Comparison of ENCODE assay signal across 9 mouse cellular contexts in the genomic region with DNA sequence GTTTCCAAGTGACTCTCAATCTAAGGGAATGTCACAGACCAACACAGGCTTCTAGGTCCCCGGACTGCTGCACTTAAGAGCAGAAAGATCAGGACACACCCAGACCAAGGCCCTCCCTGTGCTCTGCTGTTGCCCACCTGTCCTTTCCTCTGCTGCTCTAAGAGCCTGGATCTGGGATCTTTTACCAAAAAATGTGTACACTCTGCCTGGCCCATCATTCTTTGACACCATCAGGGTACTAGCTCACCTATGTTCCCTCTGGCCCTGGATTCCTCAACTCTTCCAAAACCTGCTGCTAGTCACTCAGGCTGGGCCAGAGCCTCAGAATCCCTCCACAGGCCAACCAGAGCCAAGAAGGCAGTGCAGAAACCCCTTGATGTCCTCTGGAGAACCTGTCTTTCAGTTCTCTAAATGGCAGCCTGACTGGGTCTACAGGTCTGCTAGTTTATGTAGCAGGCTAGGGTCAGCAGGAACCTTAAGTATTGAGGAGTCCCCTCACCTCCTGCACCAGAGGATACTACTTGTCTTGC. TPM values are rescaled to one million over a fixed set of nuclear protein-coding genes. Genes with fewer than 3 reads are reported as not detected.
DNase-seq lines count a peak whose midpoint lies in the region; ATAC-seq and TF ChIP-seq lines count a peak whose summit lies in the region.
"Had no signal": no experiment of that assay in that cellular context is flagged by ENCODE, and none has a peak within 500 bp of the region (broad histone marks: within the 10 kb centered on the region; RNA-seq: fewer than 3 reads in every experiment).

No protein-coding gene starts in this region.

- ATAC-seq in liver, embryonic 11.5 days (replicated peaks; ENCODE audit: low FRiP score), result no peak
- no peak for ATAC-seq in forebrain, embryonic 12.5 days (ENCODE audit: low FRiP score)
- no peak for ATAC-seq in limb, embryonic 15.5 days (ENCODE audit: insufficient number of reproducible peaks, low FRiP score, low TSS enrichment, low read depth)

- 0 out of 2 replicates have a peak overlapping the region, but pooled peaks have one; percentile 5 for H3K9ac ChIP-seq in liver, adult 2 months (ENCODE audit: low read depth, low read length)
- H3K9ac ChIP-seq in liver, embryonic 11.5 days (ENCODE audit: low read depth, low read length), result no peak overlapping the region
- H3K9ac ChIP-seq in forebrain, embryonic 12.5 days, result no peak overlapping the region
- no peak overlapping the region for H3K9ac ChIP-seq in limb, embryonic 15.5 days

- H3K4me2 ChIP-seq in liver, embryonic 11.5 days, result no peak overlapping the region
- H3K4me2 ChIP-seq in forebrain, embryonic 12.5 days, result peak overlapping the region; percentile 94; the same call in 1 of the 2 replicates
- peak overlapping the region; percentile 74; the same call in 1 of the 2 replicates for H3K4me2 ChIP-seq in limb, embryonic 15.5 days

- H3K27ac ChIP-seq in cerebellum, adult 2 months (ENCODE audit: insufficient read depth, low read length), result peak overlapping the region; percentile 42; the same call in 1 of the 2 replicates
- peak overlapping the region; percentile 36; the same call in 1 of the 2 replicates for H3K27ac ChIP-seq in liver, adult 2 months (replicated peaks; ENCODE audit: insufficient read depth, low read depth, low read length)
- no peak overlapping the region for H3K27ac ChIP-seq in liver, embryonic 11.5 days (ENCODE audit: low read depth, low read length)
- no peak overlapping the region for H3K27ac ChIP-seq in forebrain, embryonic 12.5 days
- no peak overlapping the region; the same call in 1 of the 2 replicates for H3K27ac ChIP-seq in limb, embryonic 15.5 days

- no peak for TF ChIP-seq POLR2A in cerebellum, adult 2 months (IDR thresholded peaks at IDR 0.05; ENCODE audit: borderline replicate concordance, insufficient read depth, low read length)
- no peak for TF ChIP-seq POLR2A in liver, adult 2 months (IDR thresholded peaks at IDR 0.05; ENCODE audit: extremely low read depth, insufficient read depth, low read length)

- H3K4me1 ChIP-seq in cerebellum, adult 2 months (ENCODE audit: control insufficient read depth, insufficient read depth, low read length), result peaks cover 61% of the 10 kb centered on the region
- peaks cover 27% of the 10 kb centered on the region for H3K4me1 ChIP-seq in liver, adult 2 months (ENCODE audit: control insufficient read depth, insufficient read depth, low read length)
- H3K4me1 ChIP-seq in liver, embryonic 11.5 days (replicated peaks; ENCODE audit: control insufficient read depth, insufficient read depth, low read length), result peaks cover 8% of the 10 kb centered on the region
- H3K4me1 ChIP-seq in forebrain, embryonic 12.5 days, result peaks cover 43% of the 10 kb centered on the region
- H3K4me1 ChIP-seq in limb, embryonic 15.5 days, result peaks cover 63% of the 10 kb centered on the region

- no peaks in the 10 kb centered on the region for H3K9me3 ChIP-seq in liver, embryonic 11.5 days (ENCODE audit: control insufficient read depth, low read length)
- no peaks in the 10 kb centered on the region for H3K9me3 ChIP-seq in forebrain, embryonic 12.5 days
- no peaks in the 10 kb centered on the region for H3K9me3 ChIP-seq in limb, embryonic 15.5 days

- WGBS in cerebellum, adult 2 months, result 80% methylated on average over 1 of the region's 1 CpGs
- 91% methylated on average over 1 of the region's 1 CpGs for WGBS in liver, adult 2 months
- WGBS in liver, embryonic 11.5 days, result 81% methylated on average over 1 of the region's 1 CpGs
- 89% methylated on average over 1 of the region's 1 CpGs for WGBS in forebrain, embryonic 12.5 days
- WGBS in limb, embryonic 15.5 days, result 95% methylated on average over 1 of the region's 1 CpGs

- H3K36me3 ChIP-seq in liver, adult 2 months (ENCODE audit: control insufficient read depth, insufficient read depth, low read length), result peaks cover 11% of the 10 kb centered on the region
- H3K36me3 ChIP-seq in liver, embryonic 11.5 days (ENCODE audit: control insufficient read depth, insufficient read depth, low read length), result no peaks in the 10 kb centered on the region
- H3K36me3 ChIP-seq in forebrain, embryonic 12.5 days (replicated peaks), result 0 out of 2 replicates have a peak, but pooled peaks cover under 1% of the 10 kb centered on the region
- H3K36me3 ChIP-seq in limb, embryonic 15.5 days, result peaks cover 27% of the 10 kb centered on the region

- no peak overlapping the region for H3K4me3 ChIP-seq in cerebellum, adult 2 months (replicated peaks; ENCODE audit: insufficient read depth, low read depth, low read length)
- no peak overlapping the region for H3K4me3 ChIP-seq in liver, adult 2 months (ENCODE audit: insufficient read depth, low read depth, low read length)
- H3K4me3 ChIP-seq in liver, embryonic 11.5 days (ENCODE audit: low read depth, low read length), result no peak overlapping the region
- no peak overlapping the region for H3K4me3 ChIP-seq in forebrain, embryonic 12.5 days (replicated peaks)
- peak overlapping the region; percentile 97; the same call in 1 of the 2 replicates for H3K4me3 ChIP-seq in limb, embryonic 15.5 days

- no peak for TF ChIP-seq CTCF in cerebellum, adult 2 months (IDR thresholded peaks at IDR 0.05; ENCODE audit: borderline replicate concordance, insufficient read depth, low read depth, low read length)
- TF ChIP-seq CTCF in liver, adult 2 months (IDR thresholded peaks at IDR 0.05; ENCODE audit: low read depth, low read length), result no peak

- H3K79me2 ChIP-seq in liver, adult 2 months (ENCODE audit: control insufficient read depth, insufficient read depth, low read length), result peaks cover 32% of the 10 kb centered on the region

- no peaks in the 10 kb centered on the region for H3K27me3 ChIP-seq in cerebellum, adult 2 months (ENCODE audit: control insufficient read depth, insufficient read depth, low read length)
- H3K27me3 ChIP-seq in liver, adult 2 months (ENCODE audit: control insufficient read depth, insufficient read depth, low read length), result no peaks in the 10 kb centered on the region
- H3K27me3 ChIP-seq in liver, embryonic 11.5 days (replicated peaks; ENCODE audit: control insufficient read depth, insufficient read depth, low read length), result no peaks in the 10 kb centered on the region
- peaks cover 26% of the 10 kb centered on the region for H3K27me3 ChIP-seq in forebrain, embryonic 12.5 days
- no peaks in the 10 kb centered on the region for H3K27me3 ChIP-seq in limb, embryonic 15.5 days

- DNase-seq in cerebellum, adult 2 months, result peak in 1 of 2 experiments; percentile 18
- DNase-seq in cerebellum, adult 9-10 months, result no peak
- no peak for DNase-seq in liver, adult 2 months (ENCODE audit: extremely low read depth, low read depth, low spot score)
- DNase-seq in liver, embryonic 11.5 days (ENCODE audit: low spot score), result no peak
- no peak for DNase-seq in spleen, postnatal 36 days (ENCODE audit: low spot score in 2 of 2)
- DNase-seq in urinary bladder, adult 18-20 months (ENCODE audit: low spot score in 2 of 2), result no peak

RNA-seq across cellular contexts. Expression of a gene that starts 2.4 kb away (rescaled TPM):
- 91.6 and 96.5 TPM in 2 replicates for polyA plus RNA-seq in cerebellum, adult 2 months (2012; rRNA removed)
- 43.6 and 53.5 TPM in 2 replicates for total RNA-seq in liver, adult 2 months (2014; rRNA removed)
- polyA plus RNA-seq in liver, adult 2 months (2012; rRNA removed), result 111 and 125 TPM in 2 replicates
- 8.5 and 12.5 TPM in 2 replicates for polyA plus RNA-seq in liver, embryonic 11.5 days (2014; fragmentation: Nextera tagmentation; extraction: Ambion mirVana)
- polyA plus RNA-seq in forebrain, embryonic 12.5 days (2016; fragmentation: Nextera tagmentation; extraction: Ambion mirVana), result 25.0 and 25.8 TPM in 2 replicates
- polyA plus RNA-seq in limb, embryonic 15.5 days (2015; fragmentation: Nextera tagmentation; extraction: Ambion mirVana), result 40.3 and 42.4 TPM in 2 replicates

RNA-seq across cellular contexts. Expression of a gene that starts 15.8 kb away (rescaled TPM):
- polyA plus RNA-seq in cerebellum, adult 2 months (2012; rRNA removed), result 11.0 TPM in 2 replicates
- 3.9 and 4.0 TPM in 2 replicates for total RNA-seq in liver, adult 2 months (2014; rRNA removed)
- polyA plus RNA-seq in liver, adult 2 months (2012; rRNA removed), result 0.17 and 0.27 TPM in 2 replicates
- polyA plus RNA-seq in liver, embryonic 11.5 days (2014; fragmentation: Nextera tagmentation; extraction: Ambion mirVana), result 47.5 and 51.5 TPM in 2 replicates
- 43.1 and 45.3 TPM in 2 replicates for polyA plus RNA-seq in forebrain, embryonic 12.5 days (2016; fragmentation: Nextera tagmentation; extraction: Ambion mirVana)
- 28.1 and 29.4 TPM in 2 replicates for polyA plus RNA-seq in limb, embryonic 15.5 days (2015; fragmentation: Nextera tagmentation; extraction: Ambion mirVana)

RNA-seq across cellular contexts. Expression of a gene that starts 15.9 kb away (rescaled TPM):
- polyA plus RNA-seq in cerebellum, adult 2 months (2012; rRNA removed), result 0.82 and 1.0 TPM in 2 replicates
- 0.13 TPM in 1 of 2 replicates, not detected in the other for total RNA-seq in liver, adult 2 months (2014; rRNA removed)
- polyA plus RNA-seq in liver, adult 2 months (2012; rRNA removed), result not detected in 2 replicates
- polyA plus RNA-seq in liver, embryonic 11.5 days (2014; fragmentation: Nextera tagmentation; extraction: Ambion mirVana), result 0.58 and 0.79 TPM in 2 replicates
- polyA plus RNA-seq in forebrain, embryonic 12.5 days (2016; fragmentation: Nextera tagmentation; extraction: Ambion mirVana), result 0.62 and 0.80 TPM in 2 replicates
- polyA plus RNA-seq in limb, embryonic 15.5 days (2015; fragmentation: Nextera tagmentation; extraction: Ambion mirVana), result 3.3 and 3.9 TPM in 2 replicates
- total RNA-seq: hematopoietic stem cell, adult 5-6 weeks had no signal

Comparison
In these comparisons a context has a peak if more than half of its experiments do, and no peak if none do; other contexts are left out.
1. H3K27ac ChIP-seq: peak in cerebellum, adult 2 months (single experiment) and liver, adult 2 months (single experiment); none in liver, embryonic 11.5 days (single experiment), forebrain, embryonic 12.5 days (single experiment) and limb, embryonic 15.5 days (single experiment).